Mouse (Mus musculus): ENCODE measurements around the gene Lsm3.
"Not testable (repeated sequence)": the region's sequence is repeated elsewhere in the genome, so short reads cannot be mapped to it uniquely, and the experiment has no call there.

The Lsm3 gene

DNA sequence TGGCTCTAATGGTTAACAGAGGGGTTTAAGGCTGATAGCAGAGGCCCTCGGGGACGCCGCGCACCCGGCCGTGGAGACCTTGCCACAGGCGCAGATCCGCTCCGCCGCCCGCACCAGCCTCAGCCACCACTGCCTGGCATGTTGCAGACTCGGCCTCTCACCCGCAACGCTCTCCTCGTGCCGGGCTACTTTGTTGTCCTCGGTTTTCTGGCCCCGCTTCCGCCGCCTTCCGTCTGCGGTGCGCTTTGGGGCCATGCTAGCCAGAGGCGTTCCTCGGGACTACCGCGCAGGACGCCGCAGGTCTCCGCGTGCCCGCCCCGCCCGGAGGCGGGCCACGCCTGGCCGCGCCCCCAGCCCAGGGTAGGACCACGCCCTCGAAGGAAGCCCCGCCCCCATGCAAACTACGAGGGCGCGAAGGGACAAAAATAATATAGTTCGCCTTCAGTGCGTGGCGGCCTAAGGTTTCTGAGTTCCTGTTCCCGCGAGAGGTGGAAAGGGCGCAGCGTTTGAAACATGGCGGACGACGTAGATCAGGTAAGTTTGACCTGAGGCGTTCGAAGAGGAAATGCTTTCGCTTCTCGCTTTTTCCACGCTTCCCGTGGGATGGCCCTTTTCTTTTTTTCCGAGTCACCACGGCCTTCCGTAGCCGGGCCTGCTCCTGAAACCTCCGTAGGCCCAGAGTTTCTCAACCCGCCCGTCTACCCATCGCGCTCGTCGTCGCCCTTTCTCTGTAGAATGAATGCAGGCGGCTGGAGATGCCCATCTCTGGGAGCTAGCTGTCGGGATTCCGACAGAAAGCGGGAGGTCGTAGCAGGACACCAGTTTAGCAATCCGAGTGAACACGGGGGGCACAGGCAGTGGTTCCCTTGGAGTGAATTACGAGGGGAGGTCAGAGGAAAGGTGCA lies at the start of gene Lsm3, which contains the start of gene Xpc:
TSS of gene Lsm3 (plus strand) at position 384 of the 905 bp plus-strand sequence.
TSS of gene Xpc (minus strand) at position 344 of the 905 bp plus-strand sequence.
- DNase-seq (ENCODE audit: low spot score), result peak; percentile 97

DNA sequence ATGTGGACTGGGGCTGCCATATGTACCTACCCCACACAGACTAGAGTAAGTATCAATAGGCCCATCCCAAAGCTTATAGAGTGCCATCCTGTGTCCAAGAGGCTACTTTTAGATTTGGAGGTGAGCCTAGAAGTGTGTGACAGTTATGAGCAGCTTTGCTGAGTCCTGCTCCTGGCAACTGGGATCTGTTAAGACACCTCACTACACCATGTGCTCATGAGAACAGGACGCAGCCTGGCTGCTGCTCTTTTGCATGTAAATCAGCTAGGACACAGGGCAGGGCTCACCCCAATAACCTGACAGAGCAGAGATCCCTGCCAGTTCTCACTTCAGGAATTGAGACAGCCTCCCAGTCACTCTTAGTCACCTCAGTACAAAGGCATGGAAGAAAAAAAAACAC lies 48.6 kb upstream of the Lsm3 start:
- DNase-seq (ENCODE audit: low spot score), result no peak

DNA sequence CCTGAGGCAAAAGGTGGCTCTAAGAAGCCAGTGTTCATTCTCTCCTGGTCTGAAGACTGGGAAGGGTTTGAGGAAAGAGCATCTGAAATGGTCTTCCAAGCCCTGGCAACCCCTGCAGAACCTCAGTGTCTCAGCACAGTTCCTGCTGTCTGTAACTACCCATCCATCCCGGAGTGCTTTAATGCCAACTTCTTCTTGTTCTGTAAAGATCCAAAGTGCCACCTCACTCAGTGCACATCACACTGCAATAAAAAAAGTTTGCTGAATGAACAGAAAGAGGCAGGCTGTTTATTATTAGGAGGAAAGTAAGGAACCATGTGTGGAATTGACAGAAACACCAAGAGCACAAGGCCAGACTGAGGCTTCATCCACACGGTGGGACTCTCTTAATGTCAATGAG lies 45.0 kb upstream of the Lsm3 start:
- no peak for DNase-seq (ENCODE audit: low spot score)

DNA sequence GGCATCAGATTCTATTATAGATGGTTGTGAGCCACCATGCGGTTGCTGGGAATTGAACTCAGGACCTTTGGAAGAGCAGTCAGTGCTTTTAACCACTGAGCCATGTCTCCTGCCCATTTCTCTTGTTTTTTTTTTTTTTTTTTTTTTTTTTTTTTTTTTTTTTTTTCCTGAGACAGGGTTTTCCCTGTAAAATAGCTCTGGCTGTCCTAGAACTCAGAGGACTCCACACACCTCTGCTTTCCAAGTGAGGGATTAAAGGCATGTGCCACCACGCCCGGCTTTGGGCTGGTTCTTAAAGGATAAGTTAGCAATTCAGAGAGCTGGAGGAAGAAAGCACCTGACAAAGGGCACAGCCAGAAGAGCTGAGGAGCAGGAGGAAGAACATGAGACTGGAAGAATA lies 44.3 kb upstream of the Lsm3 start:
- DNase-seq (ENCODE audit: low spot score), result not testable (repeated sequence)

DNA sequence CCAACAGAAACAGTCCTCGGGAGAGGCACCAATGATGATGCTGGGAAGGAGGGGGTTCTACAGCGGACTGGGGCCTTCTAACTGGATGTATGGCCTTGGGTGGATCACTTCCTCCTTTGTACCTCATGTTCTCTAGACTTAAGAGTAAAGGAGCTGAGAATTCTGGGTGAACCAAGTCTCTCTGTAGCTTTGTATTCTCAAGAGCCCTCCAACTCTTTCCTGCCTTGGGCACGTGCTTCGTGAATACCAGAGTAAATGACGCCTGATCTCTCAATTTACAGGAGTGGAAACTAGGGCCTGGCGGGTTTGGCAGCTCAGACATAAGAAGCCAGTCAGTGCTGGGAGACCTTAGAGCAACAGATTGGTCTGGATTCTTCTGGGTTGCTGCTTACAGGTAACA lies 43.4 kb upstream of the Lsm3 start:
- DNase-seq (ENCODE audit: low spot score), result no peak

DNA sequence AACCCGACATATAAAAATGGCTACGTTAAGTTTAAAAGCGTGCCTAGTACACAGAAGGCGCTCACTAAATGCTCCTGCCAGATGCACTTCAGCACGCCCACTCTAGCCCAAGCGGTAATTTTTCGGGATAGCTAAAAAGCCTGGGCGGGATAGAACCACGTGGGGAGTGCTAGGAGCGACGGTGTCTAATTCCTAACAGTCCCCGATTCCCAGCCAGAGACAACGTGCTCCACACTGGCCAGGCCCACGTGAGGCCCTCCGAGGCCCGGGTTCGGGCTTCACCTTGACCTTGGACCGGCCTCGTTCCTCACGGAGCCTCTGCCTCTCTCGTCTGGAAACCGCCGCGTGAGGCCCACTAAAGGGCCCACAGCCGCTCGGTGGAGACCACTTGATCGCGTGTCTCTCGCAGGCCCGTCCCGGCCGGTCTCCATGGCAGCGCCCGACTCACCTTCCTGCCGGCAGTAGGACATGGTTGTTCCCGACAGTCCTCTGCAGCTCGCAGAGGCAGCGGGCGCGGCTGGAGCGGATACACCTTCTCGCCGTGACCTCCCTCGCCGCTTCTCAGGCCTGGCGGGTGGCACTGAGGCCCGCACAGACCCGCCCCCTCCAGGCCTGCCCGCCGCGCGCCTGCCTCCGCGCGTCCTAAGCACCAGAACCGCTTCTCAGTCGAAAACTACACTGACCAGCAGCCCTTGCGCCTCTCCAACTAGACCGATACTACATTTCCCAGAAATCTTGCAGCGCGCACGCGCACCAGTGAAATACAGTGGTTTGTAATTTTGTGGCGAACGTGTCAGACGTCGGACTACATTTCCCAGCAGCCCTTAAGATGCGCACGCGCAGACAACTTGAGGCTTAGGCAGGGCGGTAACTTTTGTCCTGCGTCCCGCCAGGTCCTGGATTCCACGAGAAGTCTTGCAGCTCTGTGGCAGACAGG lies 42.6 kb upstream of the Lsm3 start, which contains the start of the genes Chchd4 and Tmem43:
TSS of gene Chchd4 (minus strand) at position 679 of the 937 bp plus-strand sequence.
TSS of gene Tmem43 (plus strand) at position 836 of the 937 bp plus-strand sequence.
- peak; percentile 90 for DNase-seq (ENCODE audit: low spot score)

DNA sequence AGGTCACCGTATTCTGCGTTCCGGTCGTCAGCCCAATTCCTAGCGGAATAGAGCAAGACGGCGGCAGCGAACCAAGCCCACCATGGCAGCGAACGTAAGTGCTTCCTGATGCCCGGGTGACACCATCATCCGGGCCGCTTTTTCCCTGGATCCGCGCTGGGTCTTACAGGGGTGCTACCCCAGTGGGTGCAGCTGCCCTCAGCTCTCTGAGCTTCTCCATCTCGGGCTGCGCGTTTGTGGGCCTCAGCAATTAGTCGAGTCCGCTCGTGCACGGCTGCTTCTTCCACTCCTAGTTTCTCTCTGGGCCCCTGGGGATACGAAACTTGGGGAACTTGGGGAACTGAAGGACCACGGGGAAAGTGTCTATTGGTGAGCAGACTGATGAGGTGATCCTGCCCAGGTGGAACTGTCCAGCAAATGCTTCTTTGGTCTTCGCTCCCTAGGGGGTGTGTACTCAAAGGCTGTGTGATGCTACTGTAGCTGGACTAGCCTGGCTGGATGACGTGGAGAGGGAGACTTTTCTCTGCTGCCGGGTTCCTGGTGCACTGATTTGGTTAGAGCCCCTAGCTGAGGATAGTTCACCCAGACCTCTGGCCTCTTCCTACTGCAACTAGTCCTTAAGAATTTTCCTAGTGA lies 41.8 kb upstream of the Lsm3 start:
- DNase-seq (ENCODE audit: low spot score), result no peak

DNA sequence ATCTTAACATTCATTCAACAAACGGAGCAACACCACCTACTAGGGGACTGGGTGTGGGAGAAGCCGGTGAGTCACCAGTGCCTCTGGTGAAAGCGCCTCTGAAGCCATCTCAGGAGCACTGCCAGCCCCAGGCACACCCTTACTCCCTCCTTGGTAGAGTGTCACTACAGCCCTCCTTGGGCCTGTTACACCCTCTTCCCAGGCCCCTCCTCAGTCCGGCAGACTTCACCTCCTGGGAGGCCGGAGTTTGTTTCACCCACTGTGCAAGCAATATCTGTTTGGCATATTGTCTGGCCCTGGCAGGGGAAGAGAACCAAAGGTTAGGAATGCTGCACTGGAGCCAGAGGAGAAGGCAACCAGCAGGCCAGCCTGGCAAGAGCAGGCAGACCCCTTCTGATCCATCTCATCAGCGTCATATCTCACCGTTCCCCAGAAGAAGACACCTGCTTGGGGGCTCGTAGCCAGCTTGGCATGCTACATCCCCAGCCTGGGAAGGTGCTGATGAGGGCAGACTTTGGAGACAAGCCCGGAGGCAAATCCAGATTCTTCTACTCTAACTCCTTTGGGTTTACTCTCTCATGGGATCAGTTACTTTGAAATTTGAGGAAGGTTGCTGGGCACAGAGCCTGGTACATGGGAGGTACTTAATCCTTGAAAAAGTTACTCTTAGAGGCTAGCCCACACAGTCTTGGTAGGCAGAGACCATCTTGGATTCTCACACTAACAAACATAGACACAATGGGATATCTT lies 41.1 kb upstream of the Lsm3 start:
- no peak for DNase-seq (ENCODE audit: low spot score)

DNA sequence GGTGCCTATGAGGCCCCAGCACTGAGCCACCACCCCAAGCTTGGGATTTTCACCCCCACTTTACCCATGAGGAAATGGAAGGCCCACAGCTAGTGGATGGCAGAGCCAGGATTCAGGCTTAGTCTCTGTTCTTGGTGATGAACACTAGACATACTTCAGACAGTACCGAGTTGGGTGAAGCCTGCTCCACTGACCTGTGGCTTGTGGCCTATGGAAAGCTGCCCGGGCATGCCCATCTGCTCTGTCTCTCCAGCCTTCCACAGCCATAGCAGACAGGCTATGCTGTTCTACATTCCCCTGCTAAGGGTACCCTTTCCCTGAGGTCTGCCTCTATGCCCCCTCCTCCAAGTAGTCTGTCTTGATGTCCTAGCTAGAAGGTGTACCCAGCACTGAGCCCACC lies 39.2 kb upstream of the Lsm3 start:
- no peak for DNase-seq (ENCODE audit: low spot score)

DNA sequence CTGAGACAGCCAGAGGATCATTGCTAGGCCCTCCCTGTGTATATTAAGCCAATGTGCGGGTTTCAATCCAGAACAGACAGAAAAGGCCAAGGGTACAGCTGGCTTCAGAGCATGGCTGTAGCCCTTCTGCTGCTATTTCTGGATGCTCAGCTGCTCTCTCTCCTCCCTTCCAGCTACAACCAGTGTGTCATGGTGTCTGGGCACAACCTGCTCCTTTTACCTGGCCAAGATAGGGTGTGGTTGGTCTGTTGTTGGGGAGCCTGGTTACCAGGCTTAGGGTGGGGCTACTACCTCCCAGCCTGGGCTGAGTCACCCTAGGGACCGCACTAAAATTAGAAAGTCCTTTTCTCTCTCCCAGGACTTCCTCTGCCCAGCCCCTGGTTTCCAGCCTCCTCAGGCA lies 32.4 kb upstream of the Lsm3 start:
- no peak for DNase-seq (ENCODE audit: low spot score)

DNA sequence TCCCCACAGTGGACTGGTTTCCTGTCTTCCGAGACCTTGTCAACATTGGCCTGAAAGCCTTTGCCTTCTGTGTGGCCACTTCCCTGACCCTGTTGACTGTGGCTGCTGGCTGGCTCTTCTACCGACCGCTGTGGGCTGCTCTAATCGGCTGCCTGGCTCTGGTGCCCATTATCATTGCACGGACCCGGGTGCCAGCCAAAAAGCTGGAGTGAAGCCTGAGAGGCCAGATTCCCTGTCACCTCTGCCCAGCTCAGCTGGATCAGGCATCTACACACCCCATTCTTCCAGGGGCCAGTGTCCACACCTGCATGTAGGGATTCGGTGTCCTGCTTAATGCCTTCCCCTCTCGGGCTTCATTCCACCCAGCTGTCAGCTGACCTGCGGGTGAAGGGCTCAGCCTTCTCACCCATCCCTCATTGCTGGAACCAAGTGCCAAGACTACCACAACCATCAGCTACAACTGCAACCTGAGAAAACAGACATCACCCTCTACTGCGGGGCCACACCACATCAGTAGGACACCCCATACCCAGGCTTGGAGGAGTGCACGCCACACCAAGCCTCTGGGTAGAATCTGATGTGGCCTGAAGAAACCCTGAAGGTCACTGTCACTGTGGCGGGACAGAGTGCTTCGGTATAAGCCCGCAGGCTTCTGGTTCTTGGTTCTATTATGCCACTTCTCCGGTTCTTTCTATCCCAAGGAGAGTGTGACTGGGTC lies 28.8 kb upstream of the Lsm3 start:
- no peak for DNase-seq (ENCODE audit: low spot score)

DNA sequence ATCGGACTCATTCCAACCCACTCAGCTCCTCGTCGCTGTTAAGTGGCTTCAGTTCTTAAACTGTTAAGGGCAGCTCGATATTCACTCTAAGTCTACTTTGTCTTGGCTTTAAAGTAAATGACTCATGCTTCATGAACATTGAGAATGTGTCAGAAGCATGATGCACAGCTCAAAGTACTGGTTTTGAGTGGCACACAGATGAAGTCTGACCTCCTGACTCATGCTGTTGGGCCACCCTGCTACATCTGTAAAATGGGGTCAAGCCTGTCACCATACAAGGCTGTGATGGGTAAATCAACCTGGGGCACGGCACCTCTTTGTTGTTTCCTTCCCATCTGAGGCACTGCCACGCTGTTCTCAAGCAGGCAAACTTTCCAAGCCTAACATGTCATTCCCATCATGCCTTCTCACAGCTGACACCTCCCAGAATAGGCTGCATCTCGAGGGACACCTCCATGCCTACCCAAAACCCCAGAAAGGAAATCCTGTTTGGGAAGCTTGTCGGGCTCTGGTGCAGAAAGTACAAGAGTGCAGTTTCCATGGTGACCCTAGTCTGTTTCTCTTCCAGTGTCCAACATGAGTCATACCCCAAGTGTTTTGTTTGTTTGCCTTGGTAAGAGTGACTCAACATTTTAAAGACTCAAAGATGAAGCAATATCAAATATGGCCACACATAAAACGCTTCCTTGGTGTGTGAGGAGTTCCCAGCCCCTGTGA lies 27.1 kb upstream of the Lsm3 start:
- DNase-seq (ENCODE audit: low spot score), result no peak

DNA sequence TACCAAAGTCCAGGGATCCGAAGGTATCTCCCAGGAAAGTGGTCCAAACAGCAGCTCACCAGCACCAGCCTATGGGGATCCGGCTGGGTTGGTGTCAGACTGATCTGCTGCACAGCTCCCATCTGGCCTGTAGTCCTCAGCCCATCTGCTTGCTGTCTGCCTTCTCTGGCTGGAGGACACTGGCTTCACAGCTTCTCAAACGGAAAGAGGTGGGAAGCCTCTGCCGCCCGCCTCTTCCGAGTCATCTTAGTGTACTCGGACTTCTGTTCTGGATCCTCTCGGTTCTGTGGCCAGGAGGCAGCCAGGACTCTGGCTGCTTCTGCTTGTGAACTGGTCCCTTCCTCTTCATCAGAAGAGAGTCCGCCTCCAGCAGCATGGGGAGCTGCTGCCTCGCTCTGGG lies 25.9 kb upstream of the Lsm3 start:
- no peak for DNase-seq (ENCODE audit: low spot score)

DNA sequence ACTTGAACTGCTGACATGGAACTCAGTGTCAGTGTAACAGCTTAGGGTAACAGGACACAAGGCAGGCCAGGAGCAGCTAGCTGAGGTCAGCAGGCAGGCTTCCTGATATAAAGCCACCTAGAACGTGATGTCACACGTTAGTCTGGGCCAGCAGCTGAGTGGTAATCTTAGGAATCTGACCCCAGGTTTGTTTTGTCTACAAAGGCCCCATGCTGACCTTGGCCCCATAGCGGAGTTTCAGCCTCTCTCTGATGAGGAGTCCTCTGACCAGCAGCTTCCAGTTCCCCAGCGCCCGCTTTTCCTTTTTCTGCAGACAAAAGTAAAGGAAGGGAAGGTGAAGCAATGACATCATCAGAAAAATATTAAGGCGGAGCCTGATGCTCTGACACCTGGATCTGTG lies 24.7 kb upstream of the Lsm3 start:
- DNase-seq (ENCODE audit: low spot score), result no peak

DNA sequence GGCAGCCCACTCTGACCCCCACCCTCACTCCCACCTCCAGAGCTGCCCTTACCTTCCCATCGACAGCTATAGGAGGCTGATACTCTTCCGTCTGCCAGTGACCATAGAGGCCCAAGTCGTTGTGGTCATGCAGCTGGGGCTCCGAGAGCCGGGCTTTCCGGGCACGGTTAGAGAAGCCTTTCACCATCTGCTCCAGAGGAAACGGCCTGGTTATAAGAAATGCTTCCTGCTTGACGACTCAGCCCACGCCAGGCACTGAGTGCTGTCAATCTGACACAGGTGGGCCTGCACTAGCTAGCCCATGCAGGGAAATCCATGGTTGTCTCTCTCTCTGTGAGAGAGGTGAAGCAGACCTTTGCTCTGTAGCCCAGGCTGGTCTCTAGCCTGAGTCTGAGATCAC lies 22.7 kb upstream of the Lsm3 start:
- DNase-seq (ENCODE audit: low spot score), result no peak

DNA sequence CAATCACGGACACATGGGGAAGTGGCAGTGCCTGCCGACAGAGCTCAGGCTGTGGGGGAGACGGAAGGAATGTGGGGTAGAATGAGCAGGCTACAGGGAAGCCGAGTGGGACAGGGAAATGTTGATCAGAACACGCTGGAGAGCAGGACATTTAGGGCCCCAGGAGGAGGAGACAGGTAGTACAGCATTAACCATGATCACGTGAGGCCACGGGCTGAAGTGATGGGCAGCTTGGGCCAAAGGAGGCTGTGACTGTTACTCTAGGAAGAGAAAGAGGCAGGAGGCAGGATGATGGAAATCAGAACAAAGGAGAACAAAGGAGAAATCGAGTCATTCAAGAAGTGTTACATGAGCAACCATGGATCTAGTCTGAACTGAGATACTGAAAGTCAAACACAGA lies 21.2 kb upstream of the Lsm3 start:
- DNase-seq (ENCODE audit: low spot score), result no peak

DNA sequence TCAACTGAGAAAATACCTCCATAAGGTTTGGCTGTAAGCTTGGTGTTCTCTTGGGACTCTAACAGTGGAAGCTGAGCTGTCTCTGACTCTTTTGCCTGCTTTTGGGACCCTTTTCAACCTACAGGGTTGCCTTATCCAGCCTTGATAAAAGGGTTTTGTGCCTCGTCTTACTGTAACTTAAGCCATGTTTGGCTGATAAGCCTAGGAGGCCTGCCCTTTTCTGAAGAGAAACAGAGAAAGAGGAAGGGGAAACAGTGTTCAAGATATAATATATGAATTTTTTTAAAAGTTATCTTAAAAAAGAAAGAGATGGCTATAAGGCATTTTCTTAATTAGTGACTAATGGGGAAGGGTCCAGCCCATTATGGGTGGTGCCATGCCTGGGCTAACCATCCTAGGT lies 12.4 kb upstream of the Lsm3 start:
- no peak for DNase-seq (ENCODE audit: low spot score)

DNA sequence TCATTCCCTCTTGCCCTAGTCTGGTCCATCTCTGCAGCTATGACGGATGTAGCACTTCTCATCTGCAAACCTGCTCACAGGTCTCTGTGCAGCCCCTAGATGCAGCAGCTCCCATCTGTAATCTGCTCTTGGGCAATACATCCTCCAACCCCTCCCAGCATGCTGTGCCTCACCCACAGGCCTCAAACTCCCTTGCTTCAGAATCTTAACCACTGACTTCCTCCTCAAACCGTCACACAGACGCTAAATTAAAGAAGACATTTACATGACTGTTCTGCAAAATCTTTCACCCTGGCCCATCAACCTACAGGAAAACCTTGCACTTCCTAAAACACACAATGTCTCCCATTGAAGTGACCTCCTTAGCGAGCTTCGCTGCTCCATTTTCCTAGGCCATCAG lies 9.7 kb upstream of the Lsm3 start:
- no peak for DNase-seq (ENCODE audit: low spot score)

DNA sequence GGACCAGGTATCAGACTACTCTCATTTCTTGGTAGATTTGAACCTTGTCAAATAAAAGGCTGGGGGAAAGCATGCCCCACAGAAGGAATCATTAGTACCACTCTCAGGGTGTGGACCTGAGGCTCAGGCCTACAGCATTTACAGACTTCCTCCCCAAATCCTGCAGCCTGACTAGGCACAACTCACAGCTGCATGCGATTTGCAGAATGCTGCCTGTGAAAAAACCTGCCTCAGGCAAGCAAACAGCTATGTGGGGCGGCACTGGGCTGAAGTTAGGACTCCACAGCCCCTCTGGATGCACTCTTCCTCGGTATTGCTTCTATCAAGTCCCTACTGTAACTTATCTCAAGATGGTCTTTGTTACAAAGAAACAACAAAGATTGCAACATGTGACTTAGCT lies 7.7 kb upstream of the Lsm3 start:
- DNase-seq (ENCODE audit: low spot score), result no peak

DNA sequence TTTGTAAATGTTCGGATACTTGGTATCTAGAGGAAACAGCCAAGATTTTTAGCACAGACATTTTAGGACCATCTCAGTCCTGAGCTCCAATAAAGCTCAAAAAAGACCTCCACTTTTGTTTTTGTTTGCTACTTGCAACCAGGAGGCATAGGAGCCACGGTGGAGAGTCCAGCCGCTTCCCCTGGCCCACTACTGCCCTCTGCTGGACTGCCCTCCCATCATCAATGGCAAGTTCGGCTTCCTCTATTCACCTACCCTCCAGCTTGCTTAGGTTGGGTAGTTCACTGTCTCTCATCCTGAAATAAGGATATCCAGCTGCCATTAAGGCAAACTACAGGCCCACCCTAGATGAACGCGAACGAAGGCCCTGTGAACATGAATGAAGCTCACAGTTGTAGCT lies 6.4 kb upstream of the Lsm3 start:
- peak; percentile 41 for DNase-seq (ENCODE audit: low spot score)

Measured in ovary, postnatal 10 days (tissue).